Mouse (Mus musculus): ENCODE measurements around the gene Gm5724.

- TF ChIP-seq CTCF (IDR thresholded peaks at IDR 0.05; ENCODE audit: borderline replicate concordance, extremely low read depth, insufficient read depth, insufficient read length) (no peak), POLR2A (IDR thresholded peaks at IDR 0.05; ENCODE audit: borderline replicate concordance, extremely low read depth, insufficient read depth, insufficient read length, poor library complexity, severe bottlenecking) (no peak)
Observed at GRCm38 (mm10) chr6:141774476-141774875, 866 bp upstream of the Gm5724 start.
